ENCODE assay signal across 18 mouse cellular contexts in the genomic region with DNA sequence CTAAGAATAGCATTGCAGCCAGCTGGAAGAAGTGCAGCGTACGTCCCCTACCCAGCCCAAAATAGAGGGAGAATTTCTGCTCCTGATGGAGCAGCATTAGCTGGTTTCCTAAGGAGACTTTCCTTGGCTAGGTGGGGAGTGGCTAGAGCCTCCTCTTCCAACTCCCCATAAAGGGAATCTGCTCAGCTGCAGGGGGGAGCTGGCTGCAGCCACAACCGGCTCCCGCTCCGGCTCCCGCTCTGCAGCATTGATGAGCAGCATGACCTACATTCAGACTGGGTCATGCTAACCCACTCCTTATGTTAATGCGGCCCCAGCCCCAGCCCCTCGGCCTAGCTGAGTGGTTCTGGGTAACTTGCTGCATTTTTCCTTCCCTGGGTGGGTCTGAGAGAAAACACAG. TPM values are rescaled to one million over a fixed set of nuclear protein-coding genes. Genes with fewer than 3 reads are reported as not detected.
A peak's percentile ranks its signal among the peaks of the same experiment; 100 is the strongest.
DNase-seq lines count a peak whose midpoint lies in the region; ATAC-seq lines count a peak whose summit lies in the region.
"Had no signal": no experiment of that assay in that cellular context is flagged by ENCODE, and none has a peak within 500 bp of the region (broad histone marks: within the 10 kb centered on the region; RNA-seq: fewer than 3 reads in every experiment).

No protein-coding gene starts in this region.

- no peak overlapping the region for H3K4me2 ChIP-seq in forebrain, embryonic 12.5 days
- H3K4me2 ChIP-seq in forebrain, embryonic 16.5 days (ENCODE audit: low read length) = no peak overlapping the region
- H3K4me2 ChIP-seq in forebrain, embryonic 13.5 days = no peak overlapping the region
- H3K4me2 ChIP-seq in midbrain, embryonic 12.5 days (replicated peaks) = no peak overlapping the region
- H3K4me2 ChIP-seq in kidney, embryonic 15.5 days = no peak overlapping the region
- H3K4me2 ChIP-seq: heart, embryonic 11.5 days; neural tube, embryonic 12.5 days; stomach, embryonic 15.5 days had no signal

- DNase-seq in Muller cell, postnatal 12 days (ENCODE audit: inconsistent ontology term) = peak; percentile 11
- no peak for DNase-seq in gastrocnemius, postnatal 36 days
- no peak for DNase-seq in lung, postnatal 14 days
- DNase-seq: adrenal gland, adult 2 months; kidney, postnatal 4 days had no signal

- H3K9me3 ChIP-seq in forebrain, embryonic 12.5 days = no peaks in the 10 kb centered on the region
- H3K9me3 ChIP-seq in forebrain, embryonic 16.5 days (ENCODE audit: control insufficient read depth, low read length) = no peaks in the 10 kb centered on the region
- H3K9me3 ChIP-seq in forebrain, embryonic 13.5 days (replicated peaks) = no peaks in the 10 kb centered on the region
- H3K9me3 ChIP-seq in midbrain, embryonic 12.5 days = no peaks in the 10 kb centered on the region
- H3K9me3 ChIP-seq in kidney, embryonic 15.5 days (replicated peaks) = no peaks in the 10 kb centered on the region
- H3K9me3 ChIP-seq: neural tube, embryonic 12.5 days; stomach, embryonic 15.5 days had no signal

- no peaks in the 10 kb centered on the region for H3K27me3 ChIP-seq in forebrain, embryonic 12.5 days
- no peaks in the 10 kb centered on the region for H3K27me3 ChIP-seq in forebrain, embryonic 16.5 days (replicated peaks; ENCODE audit: control insufficient read depth, insufficient read depth, low read length)
- no peaks in the 10 kb centered on the region for H3K27me3 ChIP-seq in forebrain, embryonic 13.5 days
- H3K27me3 ChIP-seq in midbrain, embryonic 12.5 days = no peaks in the 10 kb centered on the region
- H3K27me3 ChIP-seq in kidney, embryonic 15.5 days = no peaks in the 10 kb centered on the region
- H3K27me3 ChIP-seq: neural tube, embryonic 12.5 days; stomach, embryonic 15.5 days had no signal

- H3K9ac ChIP-seq in forebrain, embryonic 12.5 days = no peak overlapping the region
- no peak overlapping the region for H3K9ac ChIP-seq in forebrain, embryonic 16.5 days (replicated peaks; ENCODE audit: low read depth, low read length)
- no peak overlapping the region for H3K9ac ChIP-seq in forebrain, embryonic 13.5 days
- no peak overlapping the region for H3K9ac ChIP-seq in midbrain, embryonic 12.5 days (replicated peaks)
- no peak overlapping the region for H3K9ac ChIP-seq in kidney, embryonic 15.5 days
- H3K9ac ChIP-seq: neural tube, embryonic 12.5 days; stomach, embryonic 15.5 days had no signal

- H3K36me3 ChIP-seq in forebrain, embryonic 12.5 days (replicated peaks) = peaks cover 95% of the 10 kb centered on the region
- H3K36me3 ChIP-seq in forebrain, embryonic 16.5 days (ENCODE audit: control insufficient read depth, insufficient read depth) = peaks cover 15% of the 10 kb centered on the region
- peaks cover 90% of the 10 kb centered on the region for H3K36me3 ChIP-seq in forebrain, embryonic 13.5 days (ENCODE audit: poor library complexity, severe bottlenecking)
- peaks cover 96% of the 10 kb centered on the region for H3K36me3 ChIP-seq in midbrain, embryonic 12.5 days
- H3K36me3 ChIP-seq in kidney, embryonic 15.5 days = peaks cover 90% of the 10 kb centered on the region

- 58% methylated on average over 8 of the region's 8 CpGs for WGBS in forebrain, embryonic 12.5 days
- WGBS in forebrain, embryonic 16.5 days = 70% methylated on average over 8 of the region's 8 CpGs
- WGBS in forebrain, embryonic 13.5 days = 55% methylated on average over 8 of the region's 8 CpGs
- WGBS in midbrain, embryonic 12.5 days = 58% methylated on average over 8 of the region's 8 CpGs
- 82% methylated on average over 8 of the region's 8 CpGs for WGBS in kidney, embryonic 15.5 days

- peak overlapping the region; percentile 63 for H3K27ac ChIP-seq in forebrain, embryonic 12.5 days
- H3K27ac ChIP-seq in forebrain, embryonic 16.5 days (ENCODE audit: low read length) = no peak overlapping the region
- peak overlapping the region; percentile 20 for H3K27ac ChIP-seq in forebrain, embryonic 13.5 days
- H3K27ac ChIP-seq in midbrain, embryonic 12.5 days (replicated peaks) = peak overlapping the region; percentile 43
- no peak overlapping the region for H3K27ac ChIP-seq in kidney, embryonic 15.5 days
- H3K27ac ChIP-seq: neural tube, embryonic 12.5 days; stomach, embryonic 15.5 days had no signal

- ATAC-seq in forebrain, embryonic 12.5 days (ENCODE audit: low FRiP score) = peak; percentile 58
- no peak for ATAC-seq in forebrain, embryonic 16.5 days
- peak; percentile 45; the same call in 1 of the 2 replicates for ATAC-seq in forebrain, embryonic 13.5 days
- peak; percentile 64 for ATAC-seq in midbrain, embryonic 12.5 days (ENCODE audit: low FRiP score, low read depth)
- no peak for ATAC-seq in kidney, embryonic 15.5 days (replicated peaks; ENCODE audit: low FRiP score)
- ATAC-seq: CD4-positive, CD25-positive, alpha-beta regulatory T cell, adult 4 months had no signal

- intact Hi-C loops in gastrocnemius, postnatal 36 days (cut with DNase I) = no loop called here

- peaks cover 13% of the 10 kb centered on the region for H3K4me1 ChIP-seq in forebrain, embryonic 12.5 days
- 0 out of 2 replicates have a peak, but pooled peaks cover 2% of the 10 kb centered on the region for H3K4me1 ChIP-seq in forebrain, embryonic 16.5 days (replicated peaks; ENCODE audit: control insufficient read depth, insufficient read depth, low read length)
- H3K4me1 ChIP-seq in forebrain, embryonic 13.5 days = peaks cover 12% of the 10 kb centered on the region
- H3K4me1 ChIP-seq in midbrain, embryonic 12.5 days = peaks cover 14% of the 10 kb centered on the region
- no peaks in the 10 kb centered on the region for H3K4me1 ChIP-seq in kidney, embryonic 15.5 days
- H3K4me1 ChIP-seq: stomach, embryonic 15.5 days had no signal

- H3K4me3 ChIP-seq in forebrain, embryonic 12.5 days (replicated peaks) = no peak overlapping the region
- no peak overlapping the region for H3K4me3 ChIP-seq in forebrain, embryonic 16.5 days (replicated peaks; ENCODE audit: low read length)
- H3K4me3 ChIP-seq in forebrain, embryonic 13.5 days = no peak overlapping the region
- H3K4me3 ChIP-seq in midbrain, embryonic 12.5 days = no peak overlapping the region
- H3K4me3 ChIP-seq in kidney, embryonic 15.5 days (replicated peaks) = no peak overlapping the region
- H3K4me3 ChIP-seq: neural tube, embryonic 12.5 days; stomach, embryonic 15.5 days had no signal

RNA-seq across cellular contexts. Expression of a gene that starts 27.4 kb away (rescaled TPM):
- 81.5 and 83.2 TPM in 2 replicates for polyA plus RNA-seq in forebrain, embryonic 12.5 days (2016; fragmentation: Nextera tagmentation; extraction: Ambion mirVana)
- polyA plus RNA-seq in forebrain, embryonic 16.5 days (2015; fragmentation: Nextera tagmentation; extraction: Ambion mirVana) = 74.3 and 90.5 TPM in 2 replicates
- polyA plus RNA-seq in forebrain, embryonic 13.5 days (2015; fragmentation: Nextera tagmentation; extraction: Ambion mirVana) = 81.4 and 81.9 TPM in 2 replicates
- polyA plus RNA-seq in midbrain, embryonic 12.5 days (2016; fragmentation: Nextera tagmentation; extraction: Ambion mirVana) = 91.0 and 91.9 TPM in 2 replicates
- total RNA-seq in gastrocnemius, postnatal 36 days (2021) = 10 to 100 TPM; 89.9 to 90.5 TPM
- polyA plus RNA-seq in kidney, embryonic 15.5 days (2015; fragmentation: Nextera tagmentation; extraction: Ambion mirVana) = 108 TPM in 2 replicates

RNA-seq across cellular contexts. Expression of a gene that starts 27.5 kb away (rescaled TPM):
- polyA plus RNA-seq in forebrain, embryonic 12.5 days (2016; fragmentation: Nextera tagmentation; extraction: Ambion mirVana) = 6.0 and 7.0 TPM in 2 replicates
- 3.3 and 4.0 TPM in 2 replicates for polyA plus RNA-seq in forebrain, embryonic 16.5 days (2015; fragmentation: Nextera tagmentation; extraction: Ambion mirVana)
- polyA plus RNA-seq in forebrain, embryonic 13.5 days (2015; fragmentation: Nextera tagmentation; extraction: Ambion mirVana) = 4.8 and 5.6 TPM in 2 replicates
- 5.8 and 9.5 TPM in 2 replicates for polyA plus RNA-seq in midbrain, embryonic 12.5 days (2016; fragmentation: Nextera tagmentation; extraction: Ambion mirVana)
- total RNA-seq in gastrocnemius, postnatal 36 days (2021) = 10 to 100 TPM; 15.3 to 17.7 TPM
- 11.1 and 12.1 TPM in 2 replicates for polyA plus RNA-seq in kidney, embryonic 15.5 days (2015; fragmentation: Nextera tagmentation; extraction: Ambion mirVana)

RNA-seq across cellular contexts. Expression of a gene that starts 57.4 kb away (rescaled TPM):
- not detected in 2 replicates for polyA plus RNA-seq in forebrain, embryonic 12.5 days (2016; fragmentation: Nextera tagmentation; extraction: Ambion mirVana)
- polyA plus RNA-seq in forebrain, embryonic 16.5 days (2015; fragmentation: Nextera tagmentation; extraction: Ambion mirVana) = not detected in 2 replicates
- polyA plus RNA-seq in forebrain, embryonic 13.5 days (2015; fragmentation: Nextera tagmentation; extraction: Ambion mirVana) = not detected in 2 replicates
- 0.06 and 0.09 TPM in 2 replicates for polyA plus RNA-seq in midbrain, embryonic 12.5 days (2016; fragmentation: Nextera tagmentation; extraction: Ambion mirVana)
- not detected for total RNA-seq in gastrocnemius, postnatal 36 days (2021)
- 0.08 and 0.12 TPM in 2 replicates for polyA plus RNA-seq in kidney, embryonic 15.5 days (2015; fragmentation: Nextera tagmentation; extraction: Ambion mirVana)
- total RNA-seq: adrenal gland, adult 2 months; gastrocnemius, adult 8-10 months; left cerebral cortex, postnatal 36 days had no signal
- polyA plus RNA-seq: CD4-positive, CD25-positive, alpha-beta regulatory T cell, adult 4 months; heart, embryonic 11.5 days; intestine, embryonic 14.5 days; liver, embryonic 16.5 days; stomach, embryonic 15.5 days had no signal

Comparison
In these comparisons a context has a peak if more than half of its experiments do, and no peak if none do; other contexts are left out.
1. ATAC-seq: peak in forebrain, embryonic 12.5 days (single experiment), forebrain, embryonic 13.5 days (single experiment) and midbrain, embryonic 12.5 days (single experiment); none in forebrain, embryonic 16.5 days (single experiment) and kidney, embryonic 15.5 days (single experiment).
2. H3K27ac ChIP-seq: peak in forebrain, embryonic 12.5 days (single experiment), forebrain, embryonic 13.5 days (single experiment) and midbrain, embryonic 12.5 days (single experiment); none in forebrain, embryonic 16.5 days (single experiment) and kidney, embryonic 15.5 days (single experiment).